Mouse (Mus musculus) stomach, postnatal 0 days (tissue): Measurements from ENCODE around the gene Ltb. TPM values are rescaled to one million over a fixed set of nuclear protein-coding genes. Genes with fewer than 3 reads are reported as not detected.
A peak's percentile ranks its signal among the peaks of the same experiment; 100 is the strongest.

Experiments
- ATAC-seq: fragments of 200-750 bp; cut with Nextera tagmentation; 2 replicates; pipeline ENCODE4 v1.8.0; 2017; ENCODE audit not compliant: low FRiP score, low TSS enrichment
- DNase-seq: peaks from one replicate; pipeline ENCODE4 v3.0.0-alpha.2; 2016; ENCODE audit warnings: low spot score
- H3K27ac ChIP-seq: fragments of 300-500 bp; sonication (generic); replicated peaks from 2 replicates; pipeline ENCODE4 v1.5.1; 2014; ENCODE audit warnings: mild to moderate bottlenecking, control low read depth
- H3K27me3 ChIP-seq: fragments of 300-500 bp; sonication (generic); 2 replicates; pipeline ENCODE4 v1.6.1; 2014; ENCODE audit warnings: low read length; ENCODE audit not compliant: control insufficient read depth, insufficient read depth
- H3K36me3 ChIP-seq: fragments of 300-500 bp; sonication (generic); 2 replicates; pipeline ENCODE4 v1.6.1; 2014; ENCODE audit warnings: low read length, mixed read lengths; ENCODE audit not compliant: control insufficient read depth, insufficient read depth
- H3K4me1 ChIP-seq: fragments of 300-500 bp; sonication (generic); replicated peaks from 2 replicates; pipeline ENCODE4 v1.6.1; 2014; ENCODE audit warnings: antibody characterized with exemption; ENCODE audit not compliant: control insufficient read depth, insufficient read depth
- H3K4me2 ChIP-seq: fragments of 300-500 bp; sonication (generic); replicated peaks from 2 replicates; pipeline ENCODE4 v1.6.1; 2014; ENCODE audit warnings: low read depth, mild to moderate bottlenecking, control low read depth, moderate library complexity
- H3K4me3 ChIP-seq: fragments of 300-500 bp; sonication (generic); 2 replicates; pipeline ENCODE4 v1.5.1; 2014; ENCODE audit warnings: low read depth, low read length, control low read depth
- H3K9ac ChIP-seq: fragments of 300-500 bp; sonication (generic); 2 replicates; pipeline ENCODE4 v1.6.1; 2014; ENCODE audit warnings: mild to moderate bottlenecking, low read length, control low read depth, mixed read lengths
- H3K9me3 ChIP-seq: fragments of 300-500 bp; sonication (generic); 2 replicates; pipeline ENCODE4 v1.6.1; 2016; ENCODE audit warnings: low read length; ENCODE audit not compliant: control insufficient read depth
- CTCF ChIP-seq: IDR thresholded peaks from 2 replicates; pipeline ENCODE4 v1.5.1; 2016; ENCODE audit warnings: antibody characterized with exemption, low read depth, mild to moderate bottlenecking, moderate library complexity
- EP300 ChIP-seq: optimal IDR thresholded peaks from 2 replicates; pipeline ENCODE3; 2016; ENCODE audit warnings: antibody characterized with exemption
- WGBS: fragments of 180-500 bp; shearing (Covaris S2); extraction: QIAGEN DNeasy Blood & Tissue Kit; methylation state at CpG from one replicate; pipeline ENCODE4 v1.1.7; 2014; 5-methylcytosine and 5-hydroxymethylcytosine counted together
- microRNA-seq: library from miRNA; unstranded; fragments of <30 nt; microRNA quantifications from one replicate; pipeline ENCODE4, GENCODE M21; 2016
- polyA plus RNA-seq: library from polyadenylated mRNA; unstranded; fragments of >200 nt; fragmentation: Nextera tagmentation; extraction: Ambion mirVana; gene quantifications from 2 replicates; pipeline ENCODE4 v1.2.1, GENCODE M21; 2015

Gene Ltb
- polyA plus RNA-seq, 1 experiment from 2014 or later = 0.78 TPM

- WGBS = under 1% methylated on average over 65 of the region's 69 CpGs
- peak within 1 kb of the TSS; percentile 82 for H3K4me3 ChIP-seq
- H3K27me3 ChIP-seq = no peaks in the 10 kb centered on the region
- DNase-seq (peak; percentile 96), ATAC-seq (peak; percentile 86)
- H3K4me1 ChIP-seq = peaks cover 7% of the 10 kb centered on the region
- peak within 1 kb of the TSS; percentile 100 for H3K27ac ChIP-seq
- peak within 1 kb of the TSS; percentile 98 for H3K9ac ChIP-seq
- H3K4me2 ChIP-seq = peak within 1 kb of the TSS; percentile 83
- TF ChIP-seq EP300 = peak; percentile 94
- peak; percentile 44 for TF ChIP-seq CTCF
- peaks cover 15% of the 10 kb centered on the region for H3K36me3 ChIP-seq
- no peaks in the 10 kb centered on the region for H3K9me3 ChIP-seq
Measured at GRCm38 (mm10) chr17:35241305-35242014, 47.2 kb downstream of the Ltb start, which contains the start of gene Ddx39b. Gene Ddx39b, plus strand, starts transcription at chr17:35241746.

- WGBS = under 1% methylated on average over 55 of the region's 55 CpGs
- Histone ChIP-seq H3K36me3 (peaks cover 23% of the 10 kb centered on the region), H3K9ac (peak overlapping the region; percentile 98), H3K27me3 (no peaks in the 10 kb centered on the region), H3K9me3 (no peaks in the 10 kb centered on the region), H3K4me1 (peaks cover 7% of the 10 kb centered on the region), H3K27ac (peak overlapping the region; percentile 100), H3K4me2 (peak overlapping the region; percentile 83), H3K4me3 (peak overlapping the region; percentile 82)
- TF ChIP-seq CTCF (peak; percentile 28; the same call in 1 of the 2 replicates), EP300 (no peak)
- peak; percentile 53 for ATAC-seq
- peak; percentile 64 for DNase-seq
Measured at GRCm38 (mm10) chr17:35242015-35242941, 48.0 kb downstream of the Ltb start.

GRCm38 (mm10) chr17:35243086-35243485 is 48.8 kb downstream of the Ltb start:
- Histone ChIP-seq H3K27me3 (no peaks in the 10 kb centered on the region), H3K27ac (peak overlapping the region; percentile 100), H3K9ac (peak overlapping the region; percentile 98), H3K9me3 (no peaks in the 10 kb centered on the region), H3K4me1 (peaks cover 7% of the 10 kb centered on the region), H3K4me3 (peak overlapping the region; percentile 82), H3K36me3 (peaks cover 26% of the 10 kb centered on the region), H3K4me2 (peak overlapping the region; percentile 83)
- under 1% methylated on average over 16 of the region's 16 CpGs for WGBS
- ATAC-seq = no peak
- TF ChIP-seq CTCF (peak; percentile 54), EP300 (no peak)
- DNase-seq = peak; percentile 55

GRCm38 (mm10) chr17:35244999-35245398 is 50.8 kb downstream of the Ltb start:
- DNase-seq (no peak), ATAC-seq (no peak)
- Histone ChIP-seq H3K27me3 (no peaks in the 10 kb centered on the region), H3K4me3 (no peak overlapping the region), H3K36me3 (peaks cover 42% of the 10 kb centered on the region), H3K4me1 (peaks cover 7% of the 10 kb centered on the region), H3K9ac (no peak overlapping the region), H3K27ac (no peak overlapping the region), H3K4me2 (no peak overlapping the region), H3K9me3 (no peaks in the 10 kb centered on the region)
- TF ChIP-seq EP300 (no peak), CTCF (no peak)
- WGBS = 73% methylated on average over 2 of the region's 2 CpGs

Small RNA genes lying within 50 kb of the gene (microRNA-seq; reads per million reads assigned to microRNA genes)
- gene Mir6973a (not detected), gene Mir6974 (not detected), gene Mir6975 (1.6 reads per million)

Other genes with a start within 250 kb of the Ltb start
- gene Hspa1b, start 235.2 kb upstream of the Ltb start, polyA plus RNA-seq = 3.0 TPM in 2 replicates
- not detected in 2 replicates for gene Gm20481, start 224.5 kb upstream of the Ltb start, polyA plus RNA-seq
- 24.1 and 25.9 TPM in 2 replicates for gene Hspa1a, start 222.3 kb upstream of the Ltb start, polyA plus RNA-seq
- gene Hspa1l, start 221.7 kb upstream of the Ltb start, polyA plus RNA-seq = 0.25 and 0.48 TPM in 2 replicates
- 69.2 and 75.1 TPM in 2 replicates for gene Lsm2, start 212.6 kb upstream of the Ltb start, polyA plus RNA-seq
- gene Vars, start 193.5 kb upstream of the Ltb start, polyA plus RNA-seq = 35.5 and 40.2 TPM in 2 replicates
- gene Vwa7, start 177.9 kb upstream of the Ltb start, polyA plus RNA-seq = 0.28 and 0.36 TPM in 2 replicates
- gene Sapcd1, start 166.4 kb upstream of the Ltb start, polyA plus RNA-seq = 8.0 and 8.2 TPM in 2 replicates
- gene Msh5, start 147.7 kb upstream of the Ltb start, polyA plus RNA-seq = 1.9 and 2.7 TPM in 2 replicates
- gene Clic1, start 144.5 kb upstream of the Ltb start, polyA plus RNA-seq = 344 and 360 TPM in 2 replicates
- 84.8 and 86.8 TPM in 2 replicates for gene Ddah2, start 135.4 kb upstream of the Ltb start, polyA plus RNA-seq
- gene Ly6g6c, start 129.1 kb upstream of the Ltb start, polyA plus RNA-seq = 260 and 317 TPM in 2 replicates
- 0.49 and 0.96 TPM in 2 replicates for gene Mpig6b, start 128.3 kb upstream of the Ltb start, polyA plus RNA-seq
- gene Ly6g6e, start 117.5 kb upstream of the Ltb start, polyA plus RNA-seq = 109 and 113 TPM in 2 replicates
- gene Ly6g6d, start 116.4 kb upstream of the Ltb start, polyA plus RNA-seq = 7.1 and 7.7 TPM in 2 replicates
- 0.13 TPM in 1 of 2 replicates, not detected in the other for gene Ly6g6f, start 108.8 kb upstream of the Ltb start, polyA plus RNA-seq
- gene Abhd16a, start 105.2 kb upstream of the Ltb start, polyA plus RNA-seq = 74.2 and 75.0 TPM in 2 replicates
- not detected in 2 replicates for gene Ly6g5c, start 86.2 kb upstream of the Ltb start, polyA plus RNA-seq
- gene Ly6g5b, start 79.0 kb upstream of the Ltb start, polyA plus RNA-seq = 0.18 and 0.27 TPM in 2 replicates
- 11.2 and 11.3 TPM in 2 replicates for gene Gpank1, start 73.0 kb upstream of the Ltb start, polyA plus RNA-seq
- gene Csnk2b, start 72.4 kb upstream of the Ltb start, polyA plus RNA-seq = 323 and 329 TPM in 2 replicates
- 14.4 and 15.5 TPM in 2 replicates for gene D17H6S53E, start 68.1 kb upstream of the Ltb start, polyA plus RNA-seq
- 1.3 and 3.2 TPM in 2 replicates for gene Apom, start 62.4 kb upstream of the Ltb start, polyA plus RNA-seq
- 28.1 and 30.6 TPM in 2 replicates for gene Bag6, start 59.3 kb upstream of the Ltb start, polyA plus RNA-seq
- gene Prrc2a, start 29.5 kb upstream of the Ltb start, polyA plus RNA-seq = 45.4 and 49.3 TPM in 2 replicates
- 24.3 and 25.2 TPM in 2 replicates for gene Aif1, start 18.4 kb upstream of the Ltb start, polyA plus RNA-seq
- gene Lst1, start 6.0 kb upstream of the Ltb start, polyA plus RNA-seq = 17.5 and 19.3 TPM in 2 replicates
- 0.32 and 0.40 TPM in 2 replicates for gene Tnf, start 7.6 kb downstream of the Ltb start, polyA plus RNA-seq
- 0.11 and 0.16 TPM in 2 replicates for gene Lta, start 10.9 kb downstream of the Ltb start, polyA plus RNA-seq
- gene Gm16181, start 26.4 kb downstream of the Ltb start, polyA plus RNA-seq = 0.27 and 0.33 TPM in 2 replicates
- 3.0 and 3.6 TPM in 2 replicates for gene Atp6v1g2, start 39.2 kb downstream of the Ltb start, polyA plus RNA-seq
- gene Nfkbil1, start 41.4 kb downstream of the Ltb start, polyA plus RNA-seq = 7.4 and 7.5 TPM in 2 replicates
- 143 and 145 TPM in 2 replicates for gene Ddx39b, start 47.3 kb downstream of the Ltb start, polyA plus RNA-seq
- gene H2-D1, start 68.3 kb downstream of the Ltb start, polyA plus RNA-seq = 303 and 307 TPM in 2 replicates
- gene H2-Q1, start 126.0 kb downstream of the Ltb start, polyA plus RNA-seq = not detected in 2 replicates
- 1.2 and 1.6 TPM in 2 replicates for gene H2-Q2, start 147.8 kb downstream of the Ltb start, polyA plus RNA-seq
- 2.7 and 3.3 TPM in 2 replicates for gene H2-Q4, start 185.2 kb downstream of the Ltb start, polyA plus RNA-seq
- 0.22 and 0.35 TPM in 2 replicates for gene H2-Q6, start 230.4 kb downstream of the Ltb start, polyA plus RNA-seq
- 0.96 and 1.2 TPM in 2 replicates for gene H2-Q7, start 244.7 kb downstream of the Ltb start, polyA plus RNA-seq